Mouse (Mus musculus) heart, adult 18-20 months (tissue): Measurements from ENCODE around the gene Opa3. TPM values are rescaled to one million over a fixed set of nuclear protein-coding genes. Genes with fewer than 3 reads are reported as not detected.

ENCODE experiments used
- DNase-seq, 2 experiments: peaks; one replicate each; pipeline ENCODE4 v3.0.0; 2021 to 2022; ENCODE audit warnings: mixed read lengths in 1 of 2
- total RNA-seq, 2 experiments: library from RNA; stranded (reverse); gene quantifications; 2 replicates each; pipeline ENCODE4 v1.2.3; 2021

The Opa3 gene
- total RNA-seq, 2 experiments from 2014 or later = 65.1 to 70.8 TPM

DNA sequence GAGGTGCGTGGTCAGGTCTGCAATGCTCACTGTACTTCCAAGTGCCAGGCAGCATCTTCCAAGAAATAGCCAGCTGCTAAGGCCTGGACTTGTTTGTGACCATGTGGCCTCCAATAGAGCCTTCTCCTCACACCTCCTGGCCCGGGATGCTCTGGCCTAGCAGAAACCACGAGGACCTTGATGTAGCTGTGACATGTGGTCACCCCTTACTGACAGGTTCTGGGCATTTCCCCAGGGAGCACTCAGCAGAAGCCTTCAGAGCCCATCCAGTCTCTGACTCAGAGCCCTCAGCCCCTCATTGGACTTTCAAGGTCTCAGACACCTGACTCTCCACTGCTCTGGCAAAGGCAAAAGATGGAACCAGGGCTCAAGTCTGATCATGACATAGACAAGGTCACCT is 16.9 kb downstream of the Opa3 start:
- no peak for DNase-seq

DNA sequence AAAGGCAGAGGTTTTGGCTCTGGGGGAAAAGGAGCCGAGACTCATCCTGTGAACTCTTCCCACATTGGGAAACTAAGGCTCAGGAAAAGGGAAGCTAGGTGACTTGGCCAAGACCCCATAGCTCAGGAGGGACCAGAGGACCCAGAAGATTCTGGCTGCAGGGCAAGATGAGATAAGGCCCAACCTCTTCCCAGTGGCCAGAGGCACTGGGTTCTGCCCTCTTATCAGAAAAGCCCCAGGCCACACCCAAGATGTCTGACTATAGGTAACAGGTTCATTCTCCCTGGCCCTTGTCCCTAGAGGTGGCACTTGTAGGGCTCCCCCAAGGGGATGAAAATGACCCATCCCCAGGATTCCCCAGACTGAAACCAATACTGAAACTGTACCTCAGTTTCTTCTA is 18.7 kb downstream of the Opa3 start:
- DNase-seq = no peak

DNA sequence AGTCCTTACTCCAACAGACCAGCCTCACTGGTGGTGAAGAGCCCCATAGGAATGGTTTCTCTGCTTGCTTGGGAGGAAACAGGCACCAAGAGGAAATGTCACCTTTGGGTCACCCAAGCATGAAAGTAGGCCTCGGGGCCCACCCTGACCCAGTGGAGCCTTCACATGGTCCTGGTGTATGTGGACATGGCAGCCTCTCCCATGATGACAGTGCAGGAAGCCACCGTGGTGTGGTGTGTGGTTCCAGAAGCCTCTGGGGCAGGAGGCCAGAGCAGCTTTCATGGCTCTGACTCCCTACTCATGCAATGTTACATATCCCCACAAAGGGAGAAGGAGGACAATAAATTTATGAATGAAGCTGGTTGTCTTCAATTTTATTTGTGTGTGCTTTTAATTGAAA is 19.4 kb downstream of the Opa3 start:
- DNase-seq = no peak

DNA sequence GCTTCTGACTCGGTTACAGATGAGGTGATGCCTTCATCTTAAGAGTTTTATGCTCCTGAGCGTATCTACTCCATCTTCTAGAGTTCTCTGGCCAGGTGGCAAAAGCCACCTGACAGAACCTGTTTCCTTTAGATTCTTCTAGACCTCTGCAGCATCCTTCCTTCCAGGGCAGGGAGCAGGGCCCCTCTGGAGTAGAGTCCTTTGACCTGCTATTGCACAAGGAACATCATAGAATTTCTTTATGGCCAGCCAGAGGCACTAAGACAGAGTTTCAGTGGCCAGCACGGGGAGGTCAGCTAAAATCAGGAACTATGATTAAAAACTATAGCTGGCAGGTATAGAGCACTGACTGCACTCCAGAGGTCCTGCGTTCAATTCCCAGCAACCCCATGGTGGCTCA is 23.9 kb downstream of the Opa3 start:
- no peak for DNase-seq

DNA sequence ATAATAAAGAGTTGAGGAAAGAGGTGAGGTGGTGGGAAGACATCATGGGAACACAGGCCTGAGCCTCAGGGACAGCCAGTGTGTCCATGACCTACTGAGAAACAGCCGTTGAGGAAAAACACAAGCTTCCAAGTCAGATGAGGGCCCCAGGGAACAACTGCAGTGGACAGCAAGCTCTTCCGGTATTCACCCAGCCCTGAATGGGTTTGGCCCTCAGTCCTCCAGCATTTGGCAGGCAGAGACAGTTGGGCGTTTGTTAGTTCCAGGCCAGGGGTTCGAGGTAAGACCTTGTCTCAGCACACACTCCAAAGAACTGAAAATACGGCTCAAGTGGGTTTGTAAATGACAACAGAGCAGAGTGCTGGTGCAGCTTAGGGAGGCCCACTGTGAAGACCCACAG is 25.3 kb downstream of the Opa3 start:
- DNase-seq = peak in 1 of 2 experiments; percentile 43

DNA sequence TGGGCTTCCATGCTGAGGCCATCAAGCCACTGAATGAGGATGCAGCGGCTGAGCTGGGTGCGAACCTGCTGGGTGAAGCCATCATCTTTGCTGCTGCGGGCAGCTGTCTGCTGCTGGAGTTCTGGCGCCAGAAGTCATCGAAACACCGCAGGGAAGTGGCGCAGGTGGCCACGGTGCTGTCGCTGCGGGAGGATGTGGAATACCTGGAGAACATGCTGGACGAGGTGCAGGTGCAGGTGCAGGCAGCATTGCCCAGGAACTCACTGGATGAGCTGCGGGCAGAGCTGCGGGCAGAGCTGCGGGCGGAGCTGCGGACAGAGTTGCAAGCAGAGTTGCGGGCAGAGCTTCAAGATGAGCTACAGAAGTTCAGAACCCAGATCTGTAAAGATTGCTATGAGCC is 27.3 kb downstream of the Opa3 start:
- DNase-seq = no peak

DNA sequence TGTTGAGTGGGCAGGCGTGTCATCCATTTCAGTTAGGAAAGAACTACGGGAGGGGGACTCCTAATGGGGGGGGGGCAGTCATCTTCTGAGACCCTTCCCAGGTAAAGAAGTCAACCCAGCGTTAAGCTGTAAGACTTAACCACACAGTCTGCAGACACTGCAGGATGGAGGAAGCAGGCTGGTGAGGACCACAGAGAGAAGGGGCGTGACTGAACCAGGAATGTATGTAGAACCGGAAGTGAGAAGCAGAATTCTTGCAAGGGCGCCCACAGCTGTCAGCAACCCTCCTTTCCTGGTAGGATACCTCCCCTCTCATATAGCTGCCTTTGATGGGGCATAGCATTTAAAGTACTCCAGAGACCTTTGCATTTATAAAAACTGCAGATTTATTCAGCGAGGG is 28.4 kb downstream of the Opa3 start:
- DNase-seq = no peak

DNA sequence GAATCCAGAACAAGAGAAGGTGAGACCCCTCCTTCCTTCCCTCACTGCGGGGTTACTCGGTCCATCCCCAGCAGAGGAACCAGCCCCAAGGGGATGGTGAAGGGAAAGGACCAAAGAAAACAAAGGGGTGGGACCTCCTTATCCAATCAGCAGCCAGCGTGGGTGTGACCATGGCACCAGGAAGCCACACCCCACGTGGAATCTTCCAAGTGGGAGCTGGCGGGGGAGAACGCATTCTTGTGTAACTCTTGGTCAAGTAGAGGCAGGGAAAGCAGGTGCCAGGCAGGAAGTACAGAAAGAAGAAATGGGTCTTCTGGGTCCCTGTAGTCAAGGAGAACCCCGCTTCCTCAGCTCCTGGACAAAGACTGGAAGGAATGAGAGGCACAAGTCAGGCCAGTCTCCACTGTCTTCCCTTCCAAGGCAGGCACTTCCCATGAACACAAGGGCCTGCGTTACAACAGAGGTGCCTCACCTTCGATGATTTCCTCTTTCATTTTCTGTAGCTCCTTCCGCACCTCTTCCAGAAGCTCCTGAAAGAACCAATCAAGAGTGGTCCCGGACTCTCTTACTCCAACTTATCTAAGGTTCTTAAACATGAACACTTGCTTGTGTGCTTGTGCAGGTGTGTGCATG is 29.4 kb downstream of the Opa3 start:
- DNase-seq = peak; percentile 79 to 85

DNA sequence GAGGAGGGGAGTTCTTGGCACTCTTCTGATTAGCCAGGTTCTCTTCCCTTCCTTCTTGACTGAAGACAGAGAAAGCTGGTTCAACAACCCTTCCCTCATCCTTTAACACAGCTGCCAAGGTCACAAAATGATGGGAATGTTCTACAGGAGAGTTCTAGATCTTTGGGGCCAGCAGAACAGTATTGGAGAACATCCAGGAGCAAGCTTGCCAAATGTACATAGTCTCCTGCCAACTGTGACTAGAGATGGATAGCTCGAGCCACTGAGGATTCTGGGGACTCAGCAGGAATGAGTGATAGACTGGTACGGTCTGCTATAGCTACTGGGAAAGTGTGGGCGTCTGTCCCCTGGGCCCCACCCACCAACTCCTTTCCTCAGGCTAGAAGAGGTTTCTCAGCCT is 30.2 kb downstream of the Opa3 start:
- DNase-seq = peak; percentile 63 to 68

DNA sequence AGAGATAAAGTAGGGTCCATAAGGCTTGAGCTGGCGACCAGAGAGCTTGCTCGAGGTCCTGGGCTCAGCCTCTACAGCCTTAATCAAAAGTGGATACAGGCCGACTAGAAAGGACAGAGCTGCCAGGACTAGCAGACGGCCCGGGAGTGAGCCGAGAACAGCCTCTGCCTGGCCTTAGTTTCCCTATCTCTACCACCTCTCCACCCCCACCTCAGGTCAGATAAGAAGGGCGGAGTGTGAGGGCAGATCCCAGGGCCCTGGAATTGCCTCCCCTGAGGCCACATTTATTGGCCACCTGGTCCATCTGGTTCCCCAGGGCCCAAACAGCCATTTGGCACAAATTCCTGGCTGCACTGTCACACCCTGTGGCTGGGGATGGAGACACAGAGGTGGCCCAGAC is 37.0 kb downstream of the Opa3 start:
- peak; percentile 25 to 38 for DNase-seq

DNA sequence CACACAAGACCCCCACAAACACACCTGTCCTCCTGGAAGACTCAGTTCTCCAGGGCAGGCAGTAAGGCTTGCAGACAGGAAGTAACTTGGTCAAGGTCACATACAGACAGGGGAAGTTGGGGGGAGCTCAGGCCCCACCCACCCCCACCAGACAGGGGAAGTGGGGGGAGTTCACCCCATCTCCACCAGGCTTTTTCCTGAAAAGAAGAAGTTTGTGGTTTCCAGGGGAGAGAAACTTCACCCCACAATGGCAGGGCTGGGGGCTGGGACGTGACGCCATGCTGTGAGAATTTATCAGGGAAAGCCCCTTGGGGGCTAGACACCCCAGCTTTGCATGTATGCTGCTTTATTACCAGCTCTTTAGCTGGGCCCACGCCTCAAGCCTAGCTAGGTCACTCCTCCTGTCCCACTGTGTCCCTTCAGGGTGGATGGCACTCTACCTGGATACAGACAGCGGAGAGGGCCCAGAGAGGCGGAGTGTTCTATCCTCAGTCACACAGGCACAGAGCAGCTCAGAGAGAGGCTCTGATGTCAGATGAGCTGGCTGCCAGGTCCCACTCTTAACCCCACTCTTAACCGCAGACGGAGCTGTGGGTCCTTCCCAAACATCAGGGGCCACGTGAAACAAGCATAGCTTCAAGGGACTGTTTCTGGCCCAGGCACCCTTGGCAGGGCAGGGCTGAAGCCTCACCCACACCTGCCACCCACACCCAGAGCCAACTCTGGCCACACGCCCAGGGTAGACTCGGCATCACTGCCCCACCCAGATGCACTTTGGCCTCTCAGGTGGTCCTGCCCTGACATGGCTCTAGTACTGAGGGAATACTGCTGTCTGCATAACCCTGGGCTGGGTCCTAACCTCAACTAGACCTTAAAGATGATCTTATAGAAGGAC is 38.0 kb downstream of the Opa3 start:
- peak; percentile 27 to 60 for DNase-seq

DNA sequence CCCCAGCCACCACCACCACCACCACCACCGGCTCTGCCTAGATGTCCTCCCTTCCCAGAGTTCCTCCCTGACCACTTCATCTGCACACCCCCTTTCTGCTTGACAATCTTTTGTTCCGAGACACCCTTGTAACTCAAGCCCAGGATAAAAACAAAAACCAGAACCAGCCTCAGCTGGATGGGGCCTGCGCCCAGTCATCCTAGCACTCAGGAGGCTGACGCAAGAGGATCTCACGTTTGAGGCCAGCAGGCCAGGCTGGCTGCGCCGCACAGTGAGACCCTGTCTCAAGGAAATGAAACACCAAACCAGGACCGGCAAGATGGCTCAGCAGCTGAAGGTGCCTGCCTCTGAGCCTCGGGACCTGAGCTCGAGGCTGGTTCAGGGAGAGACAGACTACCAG is 38.9 kb downstream of the Opa3 start:
- no peak for DNase-seq

DNA sequence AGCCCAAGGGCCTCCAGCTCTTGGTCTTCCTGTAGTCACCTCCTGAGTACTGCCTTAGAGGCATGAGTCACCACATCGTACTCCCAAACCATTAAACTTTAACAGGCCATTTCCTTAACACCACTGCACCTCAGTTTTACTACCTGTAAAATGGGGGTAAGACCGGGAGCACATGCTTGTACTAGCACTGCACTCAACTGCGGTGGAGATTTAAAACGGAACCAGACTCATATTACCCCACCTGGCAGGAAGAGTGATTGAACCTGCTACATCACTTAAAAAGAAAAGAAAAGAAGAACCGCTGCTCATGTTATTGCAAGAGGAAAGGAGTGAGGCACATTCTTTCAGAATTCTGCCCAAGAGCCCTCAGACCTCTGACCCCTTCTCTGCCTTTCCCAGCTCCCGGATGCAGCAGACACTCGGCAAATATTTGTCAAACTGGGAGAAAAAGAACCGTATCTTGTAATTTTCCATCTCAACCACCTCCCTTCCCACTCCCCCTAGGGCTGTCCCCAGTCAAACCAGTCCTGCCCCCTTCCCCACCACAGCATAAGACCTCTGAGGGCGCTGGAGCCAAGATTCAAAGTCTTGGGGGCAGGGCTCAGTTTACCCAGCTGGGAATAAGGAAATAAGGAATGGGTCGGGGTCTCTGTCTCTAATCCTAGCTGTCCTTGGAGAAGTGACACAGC is 41.0 kb downstream of the Opa3 start:
- DNase-seq = peak in 1 of 2 experiments; percentile 68

DNA sequence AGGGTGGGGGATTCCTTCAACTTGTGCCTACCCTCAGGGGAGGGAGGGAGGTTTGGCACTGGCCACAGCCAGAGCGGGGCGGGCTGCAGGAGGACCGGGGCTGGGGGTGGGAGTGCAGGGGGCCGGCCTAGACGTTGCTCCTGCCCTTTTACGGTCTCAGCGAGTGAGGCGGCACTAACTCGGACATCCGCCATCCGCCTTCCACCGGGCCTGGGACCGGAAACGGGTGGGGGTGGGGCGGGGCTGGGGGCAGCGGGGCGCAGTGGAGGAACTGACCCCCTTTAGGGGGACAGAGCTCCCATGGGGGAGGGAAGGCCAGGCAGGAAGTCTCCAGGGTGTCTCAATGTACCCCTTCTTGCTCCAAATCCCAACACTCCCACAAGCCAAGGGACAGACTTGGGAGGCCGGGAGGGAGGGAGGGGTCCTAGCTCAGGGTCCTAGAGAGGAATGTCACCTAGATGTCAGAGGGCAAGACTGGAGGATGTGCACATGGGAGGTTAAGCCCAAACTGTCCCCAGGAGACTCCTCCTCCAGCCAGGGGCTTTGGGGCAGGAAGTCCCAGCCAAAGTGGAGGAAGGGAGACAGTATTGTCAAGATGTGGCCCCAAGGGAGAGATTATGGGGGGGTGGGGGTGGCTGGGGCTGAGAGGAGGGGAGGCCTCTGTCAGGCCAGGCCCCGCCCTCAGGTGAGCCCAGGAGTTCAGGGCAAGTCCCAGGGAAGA is 41.7 kb downstream of the Opa3 start:
- peak; percentile 55 to 85 for DNase-seq

DNA sequence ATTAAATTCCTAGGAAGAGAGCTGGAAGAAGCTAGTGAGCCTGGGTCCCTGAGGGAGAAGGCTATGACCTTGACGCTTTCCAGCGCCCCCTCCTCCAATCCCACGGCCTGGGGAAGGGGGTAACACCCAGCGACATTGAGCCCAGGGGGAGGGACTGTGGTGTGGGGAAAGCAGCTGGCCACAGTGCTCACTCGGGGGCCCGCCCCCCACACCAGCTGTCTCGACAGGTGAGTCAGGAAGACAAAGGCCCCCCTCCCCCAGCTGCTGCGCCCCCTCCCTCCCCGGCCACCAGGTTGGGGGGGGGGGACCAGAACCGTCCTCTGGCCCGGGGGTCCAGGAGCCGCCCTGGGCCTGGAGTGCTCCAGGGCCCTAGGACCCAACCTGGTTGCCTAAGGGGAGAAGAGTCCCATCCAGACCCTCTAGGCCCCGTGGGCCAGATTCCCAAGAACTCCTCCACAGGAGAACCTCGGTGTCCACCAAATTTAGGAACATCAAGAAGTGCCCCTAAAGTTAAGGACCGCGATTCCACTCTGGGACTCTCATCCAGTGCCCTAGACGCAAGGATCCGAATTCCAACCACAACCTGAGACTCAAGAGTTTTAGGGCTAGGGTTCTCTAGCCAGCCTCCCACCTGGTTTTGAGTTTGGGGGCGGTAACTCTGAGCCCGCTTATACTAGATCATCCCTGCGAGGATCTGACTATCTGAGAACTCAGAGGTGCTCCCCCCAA is 42.5 kb downstream of the Opa3 start:
- peak in 1 of 2 experiments; percentile 52 for DNase-seq

DNA sequence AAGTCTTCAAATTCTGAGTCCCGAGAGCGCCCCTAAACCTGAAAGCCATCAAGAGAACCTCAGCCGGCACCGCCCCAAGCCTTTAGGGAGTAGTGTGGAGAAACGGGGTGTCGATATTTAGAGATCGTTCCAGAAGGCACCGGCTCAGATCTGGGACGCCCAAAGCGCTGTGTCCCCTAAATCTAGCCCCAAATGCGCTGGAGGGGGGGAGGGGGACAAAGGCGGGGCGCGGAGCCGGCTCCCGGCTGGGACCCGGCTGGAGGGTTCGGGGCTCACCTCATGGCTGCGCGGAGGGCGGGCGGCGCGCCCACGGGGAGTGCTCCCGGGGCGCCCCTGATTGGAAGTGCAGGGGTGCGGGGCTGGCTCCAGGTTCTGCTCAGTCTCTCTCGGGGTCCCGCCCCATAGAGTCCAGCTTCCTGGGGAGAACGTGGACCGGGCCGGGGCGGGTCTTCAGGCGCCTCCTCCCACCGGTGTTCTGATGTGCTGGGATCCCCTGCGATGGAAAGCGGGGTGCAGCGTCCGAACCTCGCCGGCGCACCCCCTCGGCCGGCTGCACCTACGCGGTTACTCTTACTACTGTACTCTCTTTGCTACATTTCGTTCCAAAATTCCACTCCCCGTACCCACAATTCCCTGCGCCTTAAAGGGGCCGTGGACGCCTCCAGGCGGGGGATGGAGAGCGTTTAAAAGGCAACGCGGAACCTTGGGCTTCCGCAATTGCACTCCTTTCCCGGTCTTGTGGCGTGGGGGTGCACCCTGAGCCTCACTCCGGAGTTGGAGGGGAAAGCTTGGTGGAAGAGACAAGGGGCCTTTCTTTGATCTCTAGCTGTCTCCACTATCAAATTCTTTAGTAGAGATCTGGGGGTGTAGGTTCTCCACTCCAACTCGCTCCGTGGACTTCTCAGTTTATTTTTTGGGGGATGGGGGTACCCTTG is 43.4 kb downstream of the Opa3 start, which contains the start of gene Vasp:
Vasp (minus strand) TSS at position 580 of the 935 bp plus-strand sequence.
- peak; percentile 93 to 96 for DNase-seq

DNA sequence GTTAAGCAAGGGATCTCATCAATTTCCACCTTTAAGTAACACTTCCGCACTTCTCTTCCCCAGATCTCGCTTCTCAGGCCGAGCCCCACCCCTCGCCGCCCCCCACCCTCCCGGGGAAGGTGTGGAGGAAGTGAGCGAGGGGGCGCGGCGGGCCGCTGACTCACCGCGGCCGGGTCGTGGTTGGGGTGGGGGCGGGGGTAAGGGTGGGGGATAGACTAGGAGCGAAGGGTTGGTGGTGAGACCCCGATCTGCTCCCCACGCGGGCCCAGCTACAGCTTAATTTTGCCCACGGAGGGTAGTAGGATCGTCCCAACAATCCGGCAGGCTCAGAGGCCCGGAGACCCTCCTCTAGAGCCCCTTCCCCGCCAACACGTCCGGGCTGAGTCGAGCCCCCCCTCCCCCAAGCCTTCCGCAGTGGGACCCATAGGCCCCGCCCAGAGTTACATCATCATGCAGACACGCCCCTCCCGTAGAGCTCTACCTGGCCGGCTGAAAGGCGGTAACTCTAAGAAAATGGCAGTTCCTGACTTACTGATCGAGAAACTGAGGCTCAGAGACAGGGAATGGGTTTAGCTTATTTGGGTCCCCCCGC is 44.1 kb downstream of the Opa3 start:
- peak; percentile 71 to 75 for DNase-seq

DNA sequence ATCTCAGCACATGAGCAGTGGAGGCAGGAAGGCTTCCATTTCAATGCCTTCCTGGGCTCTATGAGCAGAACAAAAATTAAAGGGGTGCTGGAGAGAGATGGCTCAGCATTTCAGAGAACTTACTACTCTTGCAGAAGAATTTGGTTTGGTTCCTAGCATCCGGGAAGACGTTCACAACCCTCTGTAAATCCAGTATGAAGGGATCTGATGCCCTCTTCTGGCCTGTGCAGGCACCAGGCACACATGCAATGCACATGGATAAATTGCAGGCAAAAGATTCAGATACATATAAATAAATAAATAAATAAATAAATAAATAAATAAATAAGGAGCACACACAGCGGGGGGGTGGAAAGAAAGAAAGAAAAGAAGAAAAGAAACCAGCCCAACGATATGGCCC is 48.1 kb downstream of the Opa3 start:
- no peak for DNase-seq

DNA sequence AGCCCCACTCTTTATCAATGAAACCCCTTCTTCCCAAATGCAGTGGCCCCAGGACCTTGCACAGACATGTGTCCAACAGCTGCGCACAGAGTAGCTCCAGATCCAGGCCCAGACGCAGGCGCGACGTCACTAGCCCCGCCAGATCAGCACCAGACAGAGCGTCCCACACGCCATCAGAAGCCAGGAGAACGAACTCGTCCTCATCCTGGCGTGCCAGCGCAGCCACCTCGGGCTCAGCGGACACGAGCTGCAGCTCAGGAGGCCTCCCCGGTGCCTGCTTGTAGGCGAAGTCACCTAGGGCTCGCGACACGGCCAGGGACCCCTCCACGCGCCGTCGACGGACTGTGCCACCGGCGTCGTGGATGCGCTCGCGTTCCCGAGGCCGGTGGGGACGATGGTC is 50.9 kb downstream of the Opa3 start:
- no peak for DNase-seq

DNA sequence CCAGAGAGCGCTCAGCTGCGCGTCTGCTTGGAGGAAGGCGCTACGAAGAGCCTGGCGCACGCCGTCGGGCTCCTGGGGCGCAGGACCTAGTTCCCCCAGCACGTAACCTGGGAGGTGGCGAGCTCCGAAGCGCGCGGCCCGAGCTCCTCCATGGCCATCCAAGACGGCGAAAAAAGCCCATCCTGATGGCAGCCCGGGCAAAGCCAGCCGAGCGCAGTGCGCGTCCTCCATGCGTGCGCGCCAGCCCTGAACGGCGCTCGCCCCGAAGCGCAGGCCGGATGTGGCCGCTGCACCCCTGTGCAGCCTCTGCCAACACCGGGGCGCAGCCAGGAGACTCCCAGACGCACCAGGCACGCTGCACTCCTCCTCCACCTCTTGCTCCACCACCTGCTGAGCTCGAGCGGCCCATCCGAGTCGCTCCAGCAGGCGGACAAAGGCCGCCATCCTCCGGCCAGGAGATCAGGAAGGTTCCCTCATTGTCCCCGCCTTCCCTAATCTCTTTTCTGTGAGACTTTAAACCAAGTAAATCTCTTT is 51.5 kb downstream of the Opa3 start, which contains the start of gene Ppm1n:
Ppm1n (minus strand) TSS at position 484 of the 534 bp plus-strand sequence.
- no peak for DNase-seq
